Mouse (Mus musculus) CH12.LX (cell line): Measurements from ENCODE around the gene Ins2. TPM values are rescaled to one million over a fixed set of nuclear protein-coding genes. Genes with fewer than 3 reads are reported as not detected.

Experiments
- DNase-seq: peaks from one replicate; pipeline ENCODE4 v3.0.0-alpha.2; 2013; ENCODE audit errors: extremely low read depth
- H3K27ac ChIP-seq: 2 replicates; pipeline ENCODE4 v1.5.1; 2012; ENCODE audit warnings: low read depth, mild to moderate bottlenecking, control low read depth, moderate library complexity; ENCODE audit not compliant: insufficient read depth
- H3K27me3 ChIP-seq: replicated peaks from 2 replicates; pipeline ENCODE3; 2012; ENCODE audit warnings: inconsistent platforms
- H3K36me3 ChIP-seq, 2 experiments: replicated peaks in 1 of 2; 2 replicates each; pipeline versions ENCODE3 to v1.6.1; 2012; ENCODE audit warnings: inconsistent platforms in 1 of 2, low read length in 1 of 2, mild to moderate bottlenecking in 1 of 2, mixed read lengths in 1 of 2, moderate library complexity in 1 of 2; ENCODE audit not compliant: control insufficient read depth in 1 of 2, insufficient read depth in 1 of 2
- H3K4me1 ChIP-seq, 2 experiments: 2 replicates each; pipeline ENCODE4 v1.6.1; 2012; ENCODE audit warnings: inconsistent platforms in 1 of 2, moderate library complexity in 1 of 2; ENCODE audit not compliant: insufficient read depth in 2 of 2, control insufficient read depth in 1 of 2
- H3K4me2 ChIP-seq: 2 replicates; pipeline ENCODE4 v1.6.1; 2012; ENCODE audit warnings: low read depth, mild to moderate bottlenecking, control low read depth; ENCODE audit not compliant: poor library complexity, insufficient read depth, severe bottlenecking
- H3K4me3 ChIP-seq, 3 experiments: fragments of 150-350 bp in 1 of 3; sonication (generic) in 1 of 3; replicated peaks in 1 of 3; 2 replicates each; pipeline versions ENCODE3 to v1.5.1; 2011 to 2012; ENCODE audit warnings: low read depth in 2 of 3, low read length in 2 of 3, mild to moderate bottlenecking in 2 of 3, moderate library complexity in 2 of 3, control low read depth in 1 of 3, improper control_type of control experiment in 1 of 3, inconsistent platforms in 1 of 3, mixed read lengths in 1 of 3; ENCODE audit not compliant: poor library complexity in 1 of 3
- H3K79me2 ChIP-seq: replicated peaks from 2 replicates; pipeline ENCODE4 v1.6.1; 2012; ENCODE audit warnings: mild to moderate bottlenecking, moderate library complexity; ENCODE audit not compliant: control insufficient read depth, poor library complexity, insufficient read depth, severe bottlenecking; ENCODE audit errors: extremely low read depth
- H3K9ac ChIP-seq: 2 replicates; pipeline ENCODE4 v1.6.1; 2012; ENCODE audit warnings: low read depth, mild to moderate bottlenecking, control low read depth, moderate library complexity; ENCODE audit not compliant: insufficient read depth
- H3K9me3 ChIP-seq: replicated peaks from 2 replicates; pipeline ENCODE3; 2012; ENCODE audit warnings: low read length, inconsistent platforms, mixed read lengths
- CHD2 ChIP-seq: IDR thresholded peaks from 2 replicates; pipeline ENCODE4 v1.6.1; 2011; ENCODE audit warnings: low read length, improper control_type of control experiment
- CTCF ChIP-seq, 2 experiments: IDR thresholded peaks in 1 of 2; conservative IDR thresholded peaks in 1 of 2; 2 replicates each; pipeline ENCODE4 v1.5.1; 2011 to 2012; ENCODE audit warnings: low read depth in 2 of 2, low read length in 2 of 2, improper control_type of control experiment in 1 of 2, inconsistent platforms in 1 of 2, mild to moderate bottlenecking in 1 of 2, moderate library complexity in 1 of 2
- ELF1 ChIP-seq: IDR thresholded peaks from 2 replicates; pipeline ENCODE4 v1.6.1; 2014; ENCODE audit warnings: low read depth, mild to moderate bottlenecking, inconsistent platforms, low read length, improper control_type of control experiment
- ETS1 ChIP-seq: conservative IDR thresholded peaks from 2 replicates; pipeline ENCODE4 v1.6.1; 2012; ENCODE audit warnings: low read depth, mild to moderate bottlenecking, inconsistent platforms, low read length, improper control_type of control experiment, moderate library complexity
- GABPA ChIP-seq: IDR thresholded peaks from 2 replicates; pipeline ENCODE4 v1.6.1; 2012; ENCODE audit warnings: low read depth, low read length, improper control_type of control experiment, inconsistent platforms; ENCODE audit not compliant: insufficient replicate concordance
- HCFC1 ChIP-seq: IDR thresholded peaks from 2 replicates; pipeline ENCODE4 v1.6.1; 2012; ENCODE audit warnings: low read depth, mild to moderate bottlenecking, inconsistent platforms, low read length, improper control_type of control experiment
- IRF4 ChIP-seq: IDR thresholded peaks from 2 replicates; pipeline ENCODE4 v1.6.1; 2014; ENCODE audit warnings: low read depth, mild to moderate bottlenecking, inconsistent platforms, low read length, improper control_type of control experiment
- MAFK ChIP-seq: IDR thresholded peaks from 2 replicates; pipeline ENCODE4 v1.6.1; 2011; ENCODE audit warnings: low read length, improper control_type of control experiment; ENCODE audit not compliant: insufficient replicate concordance
- MAZ ChIP-seq: IDR thresholded peaks from 2 replicates; pipeline ENCODE4 v1.6.1; 2012; ENCODE audit warnings: low read depth, mild to moderate bottlenecking, inconsistent platforms, low read length, improper control_type of control experiment, moderate library complexity
- MEF2A ChIP-seq: IDR thresholded peaks from 2 replicates; pipeline ENCODE4 v1.6.1; 2014; ENCODE audit warnings: low read depth, mild to moderate bottlenecking, inconsistent platforms, low read length, improper control_type of control experiment, borderline replicate concordance
- MXI1 ChIP-seq: IDR thresholded peaks from 2 replicates; pipeline ENCODE4 v1.6.1; 2011; ENCODE audit warnings: mild to moderate bottlenecking, low read depth, low read length, improper control_type of control experiment
- MYC ChIP-seq: IDR thresholded peaks from 2 replicates; pipeline ENCODE4 v1.6.1; 2011; ENCODE audit warnings: low read depth, mild to moderate bottlenecking, improper control_type of control experiment, low read length
- NRF1 ChIP-seq: IDR thresholded peaks from 2 replicates; pipeline ENCODE4 v1.6.1; 2014; ENCODE audit warnings: low read depth, mild to moderate bottlenecking, inconsistent platforms, low read length, improper control_type of control experiment, moderate library complexity
- PAX5 ChIP-seq: IDR thresholded peaks from 2 replicates; pipeline ENCODE4 v1.6.1; 2012; ENCODE audit warnings: low read length, inconsistent platforms, mixed read lengths
- POLR2A ChIP-seq: IDR thresholded peaks from 2 replicates; pipeline ENCODE4 v1.6.1; 2011; ENCODE audit warnings: low read depth, mild to moderate bottlenecking, improper control_type of control experiment, low read length
- POLR2AphosphoS2 ChIP-seq: IDR thresholded peaks from 2 replicates; pipeline ENCODE4 v1.6.1; 2011; ENCODE audit warnings: low read depth, low read length, improper control_type of control experiment
- RCOR1 ChIP-seq: conservative IDR thresholded peaks from 2 replicates; pipeline ENCODE4 v1.6.1; 2012; ENCODE audit warnings: low read depth, mild to moderate bottlenecking, inconsistent platforms, low read length, improper control_type of control experiment
- SIN3A ChIP-seq: IDR thresholded peaks from 2 replicates; pipeline ENCODE4 v1.6.1; 2012; ENCODE audit warnings: low read length, improper control_type of control experiment, inconsistent platforms
- SMC3 ChIP-seq: IDR thresholded peaks from 2 replicates; pipeline ENCODE4 v1.6.1; 2011; ENCODE audit warnings: low read depth, low read length, improper control_type of control experiment
- TCF12 ChIP-seq: IDR thresholded peaks from 2 replicates; pipeline ENCODE4 v1.6.1; 2014; ENCODE audit warnings: low read depth, mild to moderate bottlenecking, inconsistent platforms, low read length, improper control_type of control experiment
- UBTF ChIP-seq: IDR thresholded peaks from 2 replicates; pipeline ENCODE4 v1.6.1; 2012; ENCODE audit warnings: low read depth, mild to moderate bottlenecking, inconsistent platforms, low read length, improper control_type of control experiment, moderate library complexity
- USF1 ChIP-seq: IDR thresholded peaks from 2 replicates; pipeline ENCODE4 v1.6.1; 2014; ENCODE audit warnings: low read depth, mild to moderate bottlenecking, inconsistent platforms, low read length, improper control_type of control experiment
- USF2 ChIP-seq: conservative IDR thresholded peaks from 2 replicates; pipeline ENCODE4 v1.6.1; 2011; ENCODE audit warnings: low read depth, low read length, improper control_type of control experiment
- ZC3H11A ChIP-seq: IDR thresholded peaks from 2 replicates; pipeline ENCODE4 v1.6.1; 2012; ENCODE audit warnings: low read depth, mild to moderate bottlenecking, inconsistent platforms, low read length, improper control_type of control experiment
- ZKSCAN1 ChIP-seq: IDR thresholded peaks from 2 replicates; pipeline ENCODE4 v1.6.1; 2012; ENCODE audit warnings: low read depth, inconsistent platforms, low read length, improper control_type of control experiment, borderline replicate concordance
- ZMIZ1 ChIP-seq: IDR thresholded peaks from 2 replicates; pipeline ENCODE4 v1.6.1; 2012; ENCODE audit warnings: low read depth, mild to moderate bottlenecking, inconsistent platforms, low read length, improper control_type of control experiment
- dilution Hi-C: fragments of 300-500 bp; cut with MboI; formaldehyde crosslinking; loops from 2 replicates; pipeline ENCODE4 v1.14.3; 2020; ENCODE audit warnings: low sequenced_read_pairs; ENCODE audit not compliant: extremely low pct_unique_long_range_greater_than_20kb, extremely low pct_ligation_motif_present
- in situ Hi-C: fragments of 300-500 bp; cut with MboI; formaldehyde crosslinking; loops from 3 replicates; pipeline ENCODE4 v1.14.3; 2019; ENCODE audit warnings: low sequenced_read_pairs, low pct_ligation_motif_present, low pct_unique_long_range_greater_than_20kb, mixed read lengths
- polyA plus RNA-seq: library from polyadenylated mRNA; unstranded; fragments of >175 nt; gene quantifications from 2 replicates; pipeline ENCODE4 v1.2.1, GENCODE M21; 2012; ENCODE audit warnings: low read depth; ENCODE audit not compliant: insufficient read length
- total RNA-seq, 2 experiments: library from RNA; depleted of rRNA; stranded (reverse); fragments of 300-350 nt in 1 of 2; fragments of >200 nt in 1 of 2; gene quantifications; 2 replicates each; pipeline ENCODE4 v1.2.3; 2012 to 2014

Gene Ins2
- total and polyA plus RNA-seq, 3 experiments = not detected

DNA sequence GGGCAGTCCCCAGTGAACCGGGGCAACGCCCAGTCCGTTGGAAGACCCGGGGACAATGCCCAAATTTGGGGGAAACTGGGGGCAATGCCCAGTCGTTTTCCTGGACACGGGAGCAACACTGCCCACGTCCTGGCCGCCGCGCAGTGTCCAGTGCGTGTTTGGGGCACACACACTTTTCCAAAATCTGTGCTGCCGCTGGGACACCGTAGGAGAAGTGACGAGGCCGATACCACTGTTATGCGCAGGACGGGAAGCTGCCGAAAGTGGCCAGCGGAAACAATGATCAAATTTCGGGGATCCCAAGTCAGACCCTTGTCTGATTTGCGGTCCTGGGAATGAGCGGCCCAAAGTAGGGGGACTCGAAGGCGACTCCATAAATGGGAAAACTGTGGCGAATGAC, 82.1 kb downstream of the Ins2 start:
- no peak overlapping the region for H3K4me3 ChIP-seq
- H3K9ac ChIP-seq = no peak overlapping the region
- dilution Hi-C loops = no loop called here

DNA sequence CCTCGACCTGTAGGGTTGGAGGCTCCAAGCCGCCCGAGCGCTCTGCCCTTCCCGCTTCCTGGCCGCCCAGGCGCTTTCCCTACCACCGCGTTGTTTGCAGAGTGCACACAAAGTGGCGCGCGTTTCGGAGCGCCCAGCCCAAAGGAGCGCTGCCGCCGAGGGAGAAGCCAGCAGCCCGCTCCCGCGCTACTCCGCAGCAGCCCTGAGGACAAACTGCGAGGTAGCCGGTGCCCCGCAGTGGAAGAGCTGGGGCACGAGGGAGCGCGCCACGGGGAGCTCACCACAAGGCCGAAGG, 82.6 kb downstream of the Ins2 start:
- H3K79me2 ChIP-seq = no peaks in the 10 kb centered on the region
- no peaks in the 10 kb centered on the region for H3K4me1 ChIP-seq
- H3K4me2 ChIP-seq = no peak overlapping the region
- H3K9me3 ChIP-seq = peaks cover 27% of the 10 kb centered on the region
- H3K4me3 ChIP-seq = no peak overlapping the region
- TF ChIP-seq ETS1 (no peak), ZKSCAN1 (no peak), ZC3H11A (no peak), MYC (no peak), MAZ (no peak), ZMIZ1 (no peak), MEF2A (no peak), USF2 (no peak), USF1 (no peak), MXI1 (no peak), SMC3 (no peak), GABPA (no peak), HCFC1 (no peak), CTCF (conservative IDR thresholded peaks at IDR 0.05 in 1 of 2, IDR thresholded peaks at IDR 0.05 in 1 of 2; ENCODE audit: low read depth in 2 of 2, low read length in 2 of 2) (no peak)
- TF ChIP-seq, all 38 proteins: peak for 0
- dilution Hi-C loops = no loop called here
- Histone ChIP-seq H3K27ac (no peak overlapping the region), H3K9ac (no peak overlapping the region), H3K36me3 (no peaks in the 10 kb centered on the region), H3K27me3 (peaks cover 59% of the 10 kb centered on the region)
- DNase-seq = no peak
- in situ Hi-C loops = no loop called here

More for the DNA sequence above, 82.1 kb downstream of the Ins2 start:
- DNase-seq = no peak
- Histone ChIP-seq H3K27ac (no peak overlapping the region), H3K9me3 (peaks cover 27% of the 10 kb centered on the region), H3K4me2 (no peak overlapping the region), H3K4me1 (no peaks in the 10 kb centered on the region), H3K27me3 (peaks cover 60% of the 10 kb centered on the region), H3K36me3 (no peaks in the 10 kb centered on the region), H3K79me2 (no peaks in the 10 kb centered on the region)
- TF ChIP-seq UBTF = no peak
- TF ChIP-seq MXI1 = no peak
- TF ChIP-seq IRF4 = no peak
- no peak for TF ChIP-seq SMC3
- no peak for TF ChIP-seq MAFK
- TF ChIP-seq POLR2A = no peak
- no peak for TF ChIP-seq POLR2AphosphoS2
- TF ChIP-seq ELF1 = no peak
- TF ChIP-seq TCF12 = no peak
- TF ChIP-seq RCOR1 = no peak
- TF ChIP-seq CHD2 = no peak
- TF ChIP-seq ZKSCAN1 = no peak
- no peak for TF ChIP-seq ZC3H11A
- TF ChIP-seq NRF1 = no peak
- TF ChIP-seq HCFC1 = no peak
- TF ChIP-seq PAX5 = no peak
- TF ChIP-seq SIN3A = no peak
- TF ChIP-seq ETS1 = no peak
- in situ Hi-C loops = no loop called here
